Mouse (Mus musculus) neural tube, embryonic 11.5 days (tissue): Measurements from ENCODE around the gene Cenpv. TPM values are rescaled to one million over a fixed set of nuclear protein-coding genes. Genes with fewer than 3 reads are reported as not detected.
A peak's percentile ranks its signal among the peaks of the same experiment; 100 is the strongest.

Experiments used
- ATAC-seq: fragments of 200-750 bp; cut with Nextera tagmentation; 2 replicates; pipeline ENCODE4 v1.8.0; 2017; ENCODE audit warnings: moderate number of reproducible peaks, mild to moderate bottlenecking, moderate TSS enrichment, moderate library complexity; ENCODE audit not compliant: insufficient read depth, low FRiP score, low TSS enrichment
- DNase-seq: peaks from one replicate; pipeline ENCODE4 v3.0.0-alpha.2; 2015; ENCODE audit warnings: low spot score
- H3K27ac ChIP-seq: fragments of 300-500 bp; sonication (generic); 2 replicates; pipeline ENCODE4 v1.5.1; 2014; ENCODE audit warnings: low read depth, mild to moderate bottlenecking, low read length
- H3K27me3 ChIP-seq: fragments of 300-500 bp; sonication (generic); 2 replicates; pipeline ENCODE4 v1.6.1; 2014; ENCODE audit warnings: mild to moderate bottlenecking, low read length, mixed read lengths; ENCODE audit not compliant: control insufficient read depth, insufficient read depth
- H3K36me3 ChIP-seq: fragments of 300-500 bp; sonication (generic); 2 replicates; pipeline ENCODE4 v1.6.1; 2014; ENCODE audit warnings: mild to moderate bottlenecking, low read length, moderate library complexity, mixed read lengths; ENCODE audit not compliant: control insufficient read depth, insufficient read depth
- H3K4me1 ChIP-seq: fragments of 300-500 bp; sonication (generic); 2 replicates; pipeline ENCODE4 v1.6.1; 2014; ENCODE audit warnings: low read length, mixed read lengths; ENCODE audit not compliant: control insufficient read depth, insufficient read depth
- H3K4me2 ChIP-seq: fragments of 300-500 bp; sonication (generic); 2 replicates; pipeline ENCODE4 v1.6.1; 2014; ENCODE audit warnings: low read depth, mild to moderate bottlenecking, moderate library complexity
- H3K4me3 ChIP-seq: fragments of 300-500 bp; sonication (generic); 2 replicates; pipeline ENCODE4 v1.5.1; 2014; ENCODE audit warnings: low read depth, low read length
- H3K9ac ChIP-seq: fragments of 300-500 bp; sonication (generic); 2 replicates; pipeline ENCODE4 v1.6.1; 2014; ENCODE audit warnings: mild to moderate bottlenecking, low read length
- H3K9me3 ChIP-seq: fragments of 300-500 bp; sonication (generic); 2 replicates; pipeline ENCODE4 v1.6.1; 2016; ENCODE audit warnings: low read length; ENCODE audit not compliant: control insufficient read depth
- WGBS: fragments of 180-500 bp; shearing (Covaris S2); extraction: QIAGEN DNeasy Blood & Tissue Kit; methylation state at CpG from one replicate; pipeline ENCODE4 v1.1.7; 2014; 5-methylcytosine and 5-hydroxymethylcytosine counted together
- polyA plus RNA-seq: library from polyadenylated mRNA; unstranded; fragments of >200 nt; fragmentation: Nextera tagmentation; extraction: Ambion mirVana; gene quantifications from 2 replicates; pipeline ENCODE4 v1.2.1, GENCODE M21; 2014

Cenpv gene
- polyA plus RNA-seq, 1 experiment from 2014 or later: 66.7 TPM

GRCm38 (mm10) chr11:62557205-62557604 is 18.1 kb upstream of the Cenpv start:
- Histone ChIP-seq H3K36me3 (no peaks in the 10 kb centered on the region), H3K4me3 (no peak overlapping the region), H3K27me3 (no peaks in the 10 kb centered on the region), H3K9ac (no peak overlapping the region), H3K4me1 (peaks cover 18% of the 10 kb centered on the region), H3K9me3 (no peaks in the 10 kb centered on the region), H3K27ac (no peak overlapping the region), H3K4me2 (no peak overlapping the region)
- DNase-seq: no peak
- no peak for ATAC-seq
- WGBS: 69% methylated on average over 5 of the region's 5 CpGs

- DNase-seq (no peak), ATAC-seq (no peak)
- Histone ChIP-seq H3K27me3 (no peaks in the 10 kb centered on the region), H3K36me3 (no peaks in the 10 kb centered on the region), H3K4me1 (peaks cover 18% of the 10 kb centered on the region), H3K9me3 (no peaks in the 10 kb centered on the region), H3K9ac (no peak overlapping the region), H3K4me3 (no peak overlapping the region), H3K4me2 (no peak overlapping the region), H3K27ac (no peak overlapping the region)
These were observed 16.9 kb upstream of the Cenpv start for GRCm38 (mm10) chr11:62555896-62556412.

- Histone ChIP-seq H3K4me1 (peaks cover 16% of the 10 kb centered on the region), H3K27me3 (no peaks in the 10 kb centered on the region), H3K4me3 (no peak overlapping the region; the same call in 1 of the 2 replicates), H3K4me2 (peak overlapping the region; percentile 72), H3K9me3 (no peaks in the 10 kb centered on the region), H3K27ac (no peak overlapping the region), H3K9ac (no peak overlapping the region), H3K36me3 (no peaks in the 10 kb centered on the region)
- ATAC-seq: no peak
- DNase-seq: no peak
These were observed 16.0 kb upstream of the Cenpv start for GRCm38 (mm10) chr11:62554934-62555517.

GRCm38 (mm10) chr11:62554163-62554855 is 15.2 kb upstream of the Cenpv start:
- Histone ChIP-seq H3K4me2 (peak overlapping the region; percentile 72), H3K9ac (no peak overlapping the region), H3K4me1 (peaks cover 22% of the 10 kb centered on the region), H3K27ac (no peak overlapping the region), H3K9me3 (no peaks in the 10 kb centered on the region), H3K4me3 (peak overlapping the region; percentile 45), H3K27me3 (no peaks in the 10 kb centered on the region), H3K36me3 (no peaks in the 10 kb centered on the region)
- ATAC-seq (no peak), DNase-seq (no peak)
- 81% methylated on average over 5 of the region's 5 CpGs for WGBS

GRCm38 (mm10) chr11:62553633-62554032 is 14.6 kb upstream of the Cenpv start:
- Histone ChIP-seq H3K27me3 (no peaks in the 10 kb centered on the region), H3K27ac (no peak overlapping the region), H3K4me2 (peak overlapping the region; percentile 72), H3K4me1 (peaks cover 22% of the 10 kb centered on the region), H3K9me3 (no peaks in the 10 kb centered on the region), H3K9ac (no peak overlapping the region), H3K4me3 (peak overlapping the region; percentile 45), H3K36me3 (no peaks in the 10 kb centered on the region)
- 91% methylated on average over 5 of the region's 5 CpGs for WGBS
- ATAC-seq: no peak
- no peak for DNase-seq

- Histone ChIP-seq H3K4me1 (peaks cover 22% of the 10 kb centered on the region), H3K27ac (no peak overlapping the region), H3K4me3 (peak overlapping the region; percentile 45), H3K27me3 (no peaks in the 10 kb centered on the region), H3K36me3 (no peaks in the 10 kb centered on the region), H3K4me2 (peak overlapping the region; percentile 72), H3K9ac (peak overlapping the region; percentile 19; the same call in 1 of the 2 replicates), H3K9me3 (no peaks in the 10 kb centered on the region)
- WGBS: 34% methylated on average over 1 of the region's 1 CpGs
- ATAC-seq (no peak), DNase-seq (no peak)
These were observed 14.1 kb upstream of the Cenpv start for GRCm38 (mm10) chr11:62553186-62553585.

GRCm38 (mm10) chr11:62551226-62552119 is 12.4 kb upstream of the Cenpv start:
- peak overlapping the region; percentile 98 for H3K9ac ChIP-seq
- DNase-seq (peak; percentile 92), ATAC-seq (peak; percentile 84)
- H3K36me3 ChIP-seq: no peaks in the 10 kb centered on the region
- under 1% methylated on average over 55 of the region's 58 CpGs for WGBS
- peaks cover 22% of the 10 kb centered on the region for H3K4me1 ChIP-seq
- no peaks in the 10 kb centered on the region for H3K27me3 ChIP-seq
- peak overlapping the region; percentile 93 for H3K4me2 ChIP-seq
- peak overlapping the region; percentile 76 for H3K27ac ChIP-seq
- peak overlapping the region; percentile 75 for H3K4me3 ChIP-seq
- H3K9me3 ChIP-seq: no peaks in the 10 kb centered on the region

- ATAC-seq (peak; percentile 97), DNase-seq (peak; percentile 99)
- Histone ChIP-seq H3K9ac (peak within 1 kb of the TSS; percentile 98), H3K4me2 (peak within 1 kb of the TSS; percentile 93), H3K4me1 (peaks cover 22% of the 10 kb centered on the region), H3K36me3 (no peaks in the 10 kb centered on the region), H3K9me3 (no peaks in the 10 kb centered on the region), H3K4me3 (peak within 1 kb of the TSS; percentile 75), H3K27me3 (no peaks in the 10 kb centered on the region), H3K27ac (peak within 1 kb of the TSS; percentile 97)
- WGBS: under 1% methylated on average over 40 of the region's 40 CpGs
These were observed 11.7 kb upstream of the Cenpv start, which contains the start of gene Ubb for GRCm38 (mm10) chr11:62550727-62551225. Gene Ubb (plus strand): TSS chr11:62551171.
